Mouse (Mus musculus) cortical plate, adult 2 months (tissue): ENCODE results near the gene Noct. TPM values are rescaled to one million over a fixed set of nuclear protein-coding genes. Genes with fewer than 3 reads are reported as not detected.

ENCODE experiments used
- H3K27ac ChIP-seq: fragments of 200-500 bp; 2 replicates; pipeline ENCODE4 v1.5.1; 2012; ENCODE audit warnings: low read length, control low read depth, inconsistent platforms; ENCODE audit not compliant: insufficient read depth
- H3K4me1 ChIP-seq: fragments of 200-500 bp; 2 replicates; pipeline ENCODE4 v1.6.1; 2011; ENCODE audit warnings: low read length; ENCODE audit not compliant: control insufficient read depth, insufficient read depth
- H3K4me3 ChIP-seq: fragments of 200-500 bp; 2 replicates; pipeline ENCODE4 v1.5.1; 2011; ENCODE audit warnings: mild to moderate bottlenecking, low read length, control low read depth; ENCODE audit not compliant: insufficient read depth
- CTCF ChIP-seq: fragments of 200-500 bp; IDR thresholded peaks from 2 replicates; pipeline ENCODE4 v1.5.1; 2011; ENCODE audit warnings: mild to moderate bottlenecking, control low read depth, low read length; ENCODE audit not compliant: insufficient read depth; ENCODE audit errors: extremely low read depth
- POLR2A ChIP-seq: fragments of 200-500 bp; IDR thresholded peaks from 2 replicates; pipeline ENCODE4 v1.6.1; 2011; ENCODE audit warnings: mild to moderate bottlenecking, low read length, control low read depth; ENCODE audit not compliant: insufficient read depth; ENCODE audit errors: extremely low read depth
- polyA plus RNA-seq: library from polyadenylated mRNA; depleted of rRNA; stranded (reverse); fragments of >200 nt; gene quantifications from 2 replicates; pipeline ENCODE4 v1.2.3, GENCODE M21; 2012

Noct gene
- polyA plus RNA-seq, 1 experiment = 31.8 TPM

GRCm38 (mm10) chr3:51233918-51234751, 9.9 kb downstream of the Noct start:
- TF ChIP-seq POLR2A (no peak), CTCF (peak; percentile 95)
- H3K27ac ChIP-seq = no peak overlapping the region
- H3K4me1 ChIP-seq = peaks cover 2% of the 10 kb centered on the region; the same call in 1 of the 2 replicates
- no peak overlapping the region for H3K4me3 ChIP-seq

- TF ChIP-seq CTCF (no peak), POLR2A (no peak)
- Histone ChIP-seq H3K27ac (no peak overlapping the region), H3K4me1 (peaks cover 2% of the 10 kb centered on the region; the same call in 1 of the 2 replicates)
These were observed 10.5 kb downstream of the Noct start for GRCm38 (mm10) chr3:51234752-51235055.

GRCm38 (mm10) chr3:51238515-51238914, 14.3 kb downstream of the Noct start:
- no peak overlapping the region for H3K27ac ChIP-seq
- no peak overlapping the region for H3K4me3 ChIP-seq
- no peaks in the 10 kb centered on the region; the same call in 1 of the 2 replicates for H3K4me1 ChIP-seq
- no peak for TF ChIP-seq POLR2A
- no peak for TF ChIP-seq CTCF

More at GRCm38 (mm10) chr3:51234752-51235055, 10.5 kb downstream of the Noct start:
- H3K4me3 ChIP-seq = no peak overlapping the region

GRCm38 (mm10) chr3:51239541-51239940, 15.3 kb downstream of the Noct start:
- no peak overlapping the region for H3K4me3 ChIP-seq
- TF ChIP-seq CTCF (no peak), POLR2A (no peak)

GRCm38 (mm10) chr3:51247704-51248103, 23.5 kb downstream of the Noct start:
- Histone ChIP-seq H3K27ac (no peak overlapping the region), H3K4me1 (no peaks in the 10 kb centered on the region), H3K4me3 (no peak overlapping the region)
- TF ChIP-seq POLR2A (no peak), CTCF (no peak)

More at GRCm38 (mm10) chr3:51239541-51239940, 15.3 kb downstream of the Noct start:
- Histone ChIP-seq H3K27ac (no peak overlapping the region), H3K4me1 (no peaks in the 10 kb centered on the region; the same call in 1 of the 2 replicates)

DNA sequence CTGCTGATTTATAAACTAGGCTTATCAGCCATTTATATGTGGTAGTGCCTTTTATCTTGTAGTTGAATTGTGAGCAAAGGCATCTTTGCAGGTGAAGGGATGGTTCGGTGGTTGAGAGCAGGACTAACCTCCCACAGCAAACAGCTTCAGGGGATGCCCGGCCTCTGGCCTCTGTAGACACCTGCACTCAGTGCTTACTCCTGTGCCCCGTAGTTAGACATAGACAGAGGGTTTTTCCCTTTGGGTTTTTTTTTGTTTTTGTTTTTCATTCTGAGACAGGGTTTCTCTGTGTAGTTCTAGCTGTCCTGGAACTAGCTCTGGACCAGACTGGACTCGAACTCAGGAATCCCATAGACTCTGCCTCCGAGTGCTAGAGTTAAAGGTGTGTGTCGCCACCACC, 24.4 kb downstream of the Noct start:
- H3K4me3 ChIP-seq = no peak overlapping the region
- no peak overlapping the region for H3K27ac ChIP-seq
- no peaks in the 10 kb centered on the region for H3K4me1 ChIP-seq
- no peak for TF ChIP-seq POLR2A
- no peak for TF ChIP-seq CTCF

GRCm38 (mm10) chr3:51249460-51249859, 25.2 kb downstream of the Noct start:
- Histone ChIP-seq H3K4me3 (no peak overlapping the region), H3K27ac (no peak overlapping the region), H3K4me1 (no peaks in the 10 kb centered on the region)
- no peak for TF ChIP-seq POLR2A
- TF ChIP-seq CTCF = no peak

DNA sequence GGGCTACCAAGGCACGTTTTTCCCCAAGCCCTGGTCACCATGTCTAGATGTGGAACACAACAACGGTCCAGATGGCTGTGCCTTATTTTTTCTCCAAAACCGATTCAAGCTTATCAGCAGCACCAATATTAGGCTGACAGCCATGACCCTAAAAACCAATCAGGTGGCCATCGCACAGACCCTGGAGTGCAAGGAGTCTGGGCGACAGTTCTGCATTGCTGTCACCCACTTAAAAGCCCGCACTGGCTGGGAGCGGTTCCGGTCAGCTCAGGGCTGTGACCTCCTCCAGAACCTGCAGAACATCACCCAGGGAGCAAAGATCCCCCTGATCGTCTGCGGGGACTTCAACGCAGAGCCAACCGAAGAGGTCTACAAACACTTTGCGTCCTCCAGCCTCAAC, 25.6 kb downstream of the Noct start:
- no peaks in the 10 kb centered on the region for H3K4me1 ChIP-seq
- H3K27ac ChIP-seq = no peak overlapping the region
- H3K4me3 ChIP-seq = no peak overlapping the region
- no peak for TF ChIP-seq CTCF
- TF ChIP-seq POLR2A = no peak

DNA sequence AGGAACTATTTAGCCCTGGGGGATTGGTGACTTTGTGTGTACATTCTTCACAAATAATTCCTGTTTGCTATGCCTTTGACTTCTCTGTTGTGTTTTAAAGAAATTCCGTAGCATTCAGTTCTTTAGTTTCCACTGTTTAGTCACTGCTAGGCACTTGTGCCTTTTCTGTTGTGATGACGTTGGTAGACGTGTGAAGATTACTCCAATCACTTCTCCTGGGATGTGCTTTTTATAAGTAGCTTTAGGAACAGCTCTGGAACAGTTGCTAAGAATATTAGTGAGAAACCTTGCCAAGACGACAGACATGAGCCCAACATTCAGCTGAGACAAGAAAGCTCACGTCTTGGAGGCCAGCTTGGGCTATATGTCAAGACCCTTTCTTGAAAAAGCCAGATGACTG, 26.8 kb downstream of the Noct start:
- H3K27ac ChIP-seq = no peak overlapping the region
- TF ChIP-seq CTCF (no peak), POLR2A (no peak)
- no peaks in the 10 kb centered on the region for H3K4me1 ChIP-seq
- H3K4me3 ChIP-seq = no peak overlapping the region

DNA sequence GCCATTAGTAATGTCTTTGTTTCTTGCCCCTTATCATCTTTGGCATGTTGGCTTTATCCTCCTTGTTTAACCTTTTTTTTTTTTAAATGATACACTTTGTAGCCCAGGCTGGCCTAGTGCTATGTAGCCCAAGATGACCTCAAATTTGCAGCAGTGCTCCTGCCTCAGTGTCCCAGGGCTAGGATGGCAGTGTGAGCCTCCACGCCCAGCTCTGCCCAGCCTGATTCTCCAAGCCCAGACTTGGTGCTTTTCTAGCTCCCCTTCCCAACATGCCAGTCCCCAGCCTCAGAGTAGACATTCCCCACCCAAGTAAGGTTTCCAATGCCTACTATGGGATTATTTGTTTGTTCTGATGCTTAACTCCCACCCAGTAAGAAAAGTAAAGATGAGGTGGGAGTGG, 28.0 kb downstream of the Noct start:
- Histone ChIP-seq H3K4me1 (no peaks in the 10 kb centered on the region), H3K4me3 (no peak overlapping the region), H3K27ac (no peak overlapping the region)
- no peak for TF ChIP-seq CTCF
- TF ChIP-seq POLR2A = no peak
